Mouse (Mus musculus): ENCODE data around the gene Sco1.
"Not testable (repeated sequence)": the region's sequence is repeated elsewhere in the genome, so short reads cannot be mapped to it uniquely, and the experiment has no call there.

Sco1 gene

GRCm38 (mm10) chr11:67083712-67084340 is 31.4 kb downstream of the Sco1 start:
- no peak for DNase-seq (ENCODE audit: extremely low read depth, low read depth)

GRCm38 (mm10) chr11:67085489-67085888 is 33.0 kb downstream of the Sco1 start:
- DNase-seq (ENCODE audit: extremely low read depth, low read depth) = peak; percentile 68

GRCm38 (mm10) chr11:67086467-67087164 is 34.1 kb downstream of the Sco1 start:
- no peak for DNase-seq (ENCODE audit: extremely low read depth, low read depth)

- DNase-seq (ENCODE audit: extremely low read depth, low read depth) = no peak
These were observed 34.8 kb downstream of the Sco1 start for GRCm38 (mm10) chr11:67087225-67087624.

GRCm38 (mm10) chr11:67092354-67092753 is 39.9 kb downstream of the Sco1 start:
- not testable (repeated sequence) for DNase-seq (ENCODE audit: extremely low read depth, low read depth)

GRCm38 (mm10) chr11:67093201-67093600 is 40.7 kb downstream of the Sco1 start:
- DNase-seq (ENCODE audit: extremely low read depth, low read depth) = no peak

GRCm38 (mm10) chr11:67093652-67094051 is 41.2 kb downstream of the Sco1 start:
- no peak for DNase-seq (ENCODE audit: extremely low read depth, low read depth)

- no peak for DNase-seq (ENCODE audit: extremely low read depth, low read depth)
These were observed 42.0 kb downstream of the Sco1 start for GRCm38 (mm10) chr11:67094470-67094869.

- DNase-seq (ENCODE audit: extremely low read depth, low read depth) = no peak
These were observed 45.2 kb downstream of the Sco1 start for GRCm38 (mm10) chr11:67097709-67098108.

- DNase-seq (ENCODE audit: extremely low read depth, low read depth) = no peak
These were observed 46.0 kb downstream of the Sco1 start for GRCm38 (mm10) chr11:67098427-67098826.

- DNase-seq (ENCODE audit: extremely low read depth, low read depth) = no peak
These were observed 46.8 kb downstream of the Sco1 start for GRCm38 (mm10) chr11:67099241-67099640.

- DNase-seq (ENCODE audit: extremely low read depth, low read depth) = no peak
These were observed 47.7 kb downstream of the Sco1 start for GRCm38 (mm10) chr11:67100169-67100568.

- no peak for DNase-seq (ENCODE audit: extremely low read depth, low read depth)
These were observed 49.2 kb downstream of the Sco1 start for GRCm38 (mm10) chr11:67101713-67102112.

GRCm38 (mm10) chr11:67103256-67103655 is 50.8 kb downstream of the Sco1 start:
- no peak for DNase-seq (ENCODE audit: extremely low read depth, low read depth)

- DNase-seq (ENCODE audit: extremely low read depth, low read depth) = no peak
These were observed 51.8 kb downstream of the Sco1 start for GRCm38 (mm10) chr11:67104242-67104641.

- no peak for DNase-seq (ENCODE audit: extremely low read depth, low read depth)
These were observed 52.2 kb downstream of the Sco1 start for GRCm38 (mm10) chr11:67104714-67105113.

- DNase-seq (ENCODE audit: extremely low read depth, low read depth) = no peak
These were observed 53.2 kb downstream of the Sco1 start for GRCm38 (mm10) chr11:67105689-67106088.

- no peak for DNase-seq (ENCODE audit: extremely low read depth, low read depth)
These were observed 54.5 kb downstream of the Sco1 start for GRCm38 (mm10) chr11:67106973-67107372.

- no peak for DNase-seq (ENCODE audit: extremely low read depth, low read depth)
These were observed 57.9 kb downstream of the Sco1 start for GRCm38 (mm10) chr11:67110168-67110948.

GRCm38 (mm10) chr11:67112019-67112850 is 59.8 kb downstream of the Sco1 start:
- DNase-seq (ENCODE audit: extremely low read depth, low read depth) = peak; percentile 57

GRCm38 (mm10) chr11:67112851-67113202 is 60.4 kb downstream of the Sco1 start:
- DNase-seq (ENCODE audit: extremely low read depth, low read depth) = no peak

Measured in MEL-GATA-1-ER (cell line).